Mouse (Mus musculus) CD4-positive, CD25-positive, alpha-beta regulatory T cell, adult 4 months (primary cell): Measurements from ENCODE around the gene Gal3st2b. TPM values are rescaled to one million over a fixed set of nuclear protein-coding genes. Genes with fewer than 3 reads are reported as not detected.
"Not testable (repeated sequence)": the region's sequence is repeated elsewhere in the genome, so short reads cannot be mapped to it uniquely, and the experiment has no call there.

Source experiments
- ATAC-seq: one replicate; pipeline ENCODE4 v1.8.0; 2017
- polyA plus RNA-seq, 2 experiments: library from polyadenylated mRNA; unstranded; fragments of 100-300 nt; shearing (Covaris generic); gene quantifications; one replicate each; pipeline ENCODE4 v1.2.1; 2017

The Gal3st2b gene
- polyA plus RNA-seq, 2 experiments from 2014 or later = not detected

DNA sequence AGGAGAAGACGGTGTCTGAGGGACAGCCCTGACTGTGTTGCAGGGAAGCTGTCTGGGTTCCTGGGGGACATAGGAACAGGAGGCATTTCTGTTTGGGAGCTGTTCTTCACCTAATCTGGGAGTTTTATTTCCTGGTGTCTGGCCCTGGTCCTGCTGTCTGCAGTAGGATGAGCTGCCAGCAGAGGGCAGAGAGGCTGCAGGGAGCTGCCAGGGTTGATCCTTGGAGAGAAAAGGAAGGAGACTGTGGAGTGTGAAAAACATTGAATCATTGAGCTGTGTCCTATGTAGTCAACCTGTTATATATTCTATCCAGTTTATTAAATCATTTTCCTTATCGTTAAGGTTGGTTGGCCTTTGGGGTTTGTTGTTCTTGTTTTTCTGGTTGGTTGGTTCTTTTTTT lies 62.8 kb downstream of the Gal3st2b start:
- ATAC-seq = peak; percentile 60

DNA sequence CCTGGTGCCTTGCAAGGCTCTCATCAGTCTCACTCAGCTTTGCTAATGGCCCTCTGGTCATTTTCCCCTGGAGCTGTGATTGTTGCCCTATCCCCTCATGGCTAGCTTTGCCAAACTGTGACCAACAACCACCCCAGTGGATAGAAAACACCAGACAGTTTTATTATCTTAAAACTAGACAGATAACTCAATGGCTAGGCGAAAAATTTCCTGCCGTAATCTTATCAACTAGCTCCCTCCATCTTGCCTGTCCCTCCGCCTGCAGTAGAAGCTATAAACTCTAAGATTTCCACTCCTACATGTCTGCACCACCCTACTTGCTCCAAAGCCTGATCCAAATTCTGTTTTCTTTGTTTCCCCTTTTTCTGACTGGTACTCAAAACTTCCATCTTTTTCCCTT lies 68.1 kb downstream of the Gal3st2b start:
- ATAC-seq = no peak

DNA sequence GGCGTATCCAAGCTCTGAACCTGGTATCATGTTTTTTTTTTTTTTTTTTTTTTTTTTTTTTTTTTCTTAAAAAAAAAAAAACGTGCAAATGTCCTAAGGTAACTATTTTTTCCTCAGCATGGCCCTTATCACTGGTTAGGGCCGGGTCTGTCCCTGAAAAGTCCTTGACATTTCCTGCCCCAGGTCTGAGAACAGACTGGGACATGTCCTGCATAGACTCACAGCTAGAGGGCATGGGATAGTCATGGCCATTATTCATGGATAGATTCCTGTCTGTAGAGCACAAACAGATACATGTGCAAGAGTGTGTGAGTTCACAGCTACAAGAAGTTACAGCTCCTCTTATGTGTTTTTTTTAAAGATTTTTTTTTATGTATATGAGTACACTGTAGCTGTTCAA lies 70.7 kb downstream of the Gal3st2b start:
- ATAC-seq = no peak

DNA sequence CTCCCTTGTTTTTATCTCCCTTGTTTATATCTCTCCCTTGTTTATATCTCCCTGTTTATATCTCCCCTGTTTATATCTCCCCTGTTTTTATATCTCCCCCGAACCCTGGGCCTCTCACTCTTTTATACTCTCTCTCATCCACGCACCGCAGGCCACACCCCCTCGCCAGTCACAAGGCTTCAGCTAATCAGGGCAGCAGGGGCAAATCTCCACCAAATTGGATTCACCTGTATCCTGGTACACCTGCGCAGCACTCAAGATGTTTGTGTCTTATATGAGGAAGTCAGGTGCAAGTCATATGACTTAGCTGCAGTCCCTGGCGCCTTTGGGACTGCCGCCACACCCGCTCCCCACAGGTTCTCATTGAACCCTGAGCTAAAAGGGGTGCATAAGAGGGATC lies 72.1 kb downstream of the Gal3st2b start, which contains the start of gene Gal3st2c:
Gene Gal3st2c, plus strand, starts transcription at position 301 of the 400 bp plus-strand sequence.
- not testable (repeated sequence) for ATAC-seq

DNA sequence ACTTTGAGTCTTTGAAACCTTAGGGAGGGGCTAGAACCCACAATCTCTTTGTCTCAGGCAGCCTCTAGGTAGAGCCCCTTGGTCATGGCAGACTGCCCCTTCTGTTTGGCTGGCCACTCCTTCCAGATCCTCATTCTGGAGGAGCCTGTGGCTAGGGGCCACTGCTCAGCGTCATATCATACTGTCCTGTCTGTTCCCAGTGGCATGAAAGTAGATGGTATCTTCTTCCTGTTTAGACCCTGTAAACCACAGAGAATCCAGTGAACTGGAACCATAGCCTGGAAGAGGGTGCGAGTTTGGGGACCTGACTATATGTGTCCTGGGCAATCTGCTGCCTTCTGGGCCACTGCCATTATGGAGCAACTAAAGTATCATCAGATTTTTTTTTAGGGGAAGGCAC lies 73.0 kb downstream of the Gal3st2b start:
- not testable (repeated sequence) for ATAC-seq

DNA sequence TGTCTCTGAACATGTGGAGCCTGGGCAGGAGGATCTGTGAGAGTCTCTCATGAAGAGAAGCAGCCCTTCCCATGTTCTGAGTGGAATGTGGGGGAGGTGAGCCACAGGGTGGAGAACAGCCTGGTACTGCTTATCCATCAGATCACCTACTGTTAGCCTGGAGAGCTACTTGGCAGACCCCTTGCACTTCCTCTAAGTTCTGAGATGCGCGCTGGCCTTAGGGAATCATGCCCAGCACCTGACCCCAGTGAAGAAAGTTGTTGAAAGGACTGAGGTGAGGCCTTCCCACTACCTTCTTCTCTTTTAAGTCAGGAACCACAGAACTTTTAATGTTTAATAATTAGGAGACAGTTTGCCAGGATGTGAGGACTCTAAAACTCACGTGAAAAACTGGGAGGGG lies 73.4 kb downstream of the Gal3st2b start:
- not testable (repeated sequence) for ATAC-seq

Other genes with a start within 250 kb of the Gal3st2b start
- gene Bok, start 232.7 kb upstream of the Gal3st2b start, polyA plus RNA-seq = not detected
- gene Atg4b, start 166.8 kb upstream of the Gal3st2b start, polyA plus RNA-seq = 100 to 1,000 TPM in 1 of 2 experiments, 10 to 100 TPM in 1; 87.1 to 104 TPM
- 10 to 100 TPM; 14.1 to 24.8 TPM for gene Thap4, start 163.4 kb upstream of the Gal3st2b start, polyA plus RNA-seq
- gene Dtymk, start 116.4 kb upstream of the Gal3st2b start, polyA plus RNA-seq = 100 to 1,000 TPM; 120 to 147 TPM
- gene Ing5, start 114.3 kb upstream of the Gal3st2b start, polyA plus RNA-seq = 10 to 100 TPM; 25.4 to 36.9 TPM
- 10 to 100 TPM; 24.5 to 37.2 TPM for gene D2hgdh, start 93.4 kb upstream of the Gal3st2b start, polyA plus RNA-seq
- not detected for gene Gal3st2, start 57.0 kb upstream of the Gal3st2b start, polyA plus RNA-seq
- under 1 TPM in 1 of 2 experiments, not detected in 1; 0.08 TPM for gene Gal3st2c, start 72.2 kb downstream of the Gal3st2b start, polyA plus RNA-seq
- gene Neu4, start 102.1 kb downstream of the Gal3st2b start, polyA plus RNA-seq = not detected
- 100 to 1,000 TPM; 188 to 330 TPM for gene Pdcd1, start 134.2 kb downstream of the Gal3st2b start, polyA plus RNA-seq